Mouse (Mus musculus): ENCODE data around the gene Ccdc167. TPM values are rescaled to one million over a fixed set of nuclear protein-coding genes. Genes with fewer than 3 reads are reported as not detected.
"Not testable (repeated sequence)": the region's sequence is repeated elsewhere in the genome, so short reads cannot be mapped to it uniquely, and the experiment has no call there.

Ccdc167 gene
- polyA plus RNA-seq, 1 experiment: 14.7 TPM

DNA sequence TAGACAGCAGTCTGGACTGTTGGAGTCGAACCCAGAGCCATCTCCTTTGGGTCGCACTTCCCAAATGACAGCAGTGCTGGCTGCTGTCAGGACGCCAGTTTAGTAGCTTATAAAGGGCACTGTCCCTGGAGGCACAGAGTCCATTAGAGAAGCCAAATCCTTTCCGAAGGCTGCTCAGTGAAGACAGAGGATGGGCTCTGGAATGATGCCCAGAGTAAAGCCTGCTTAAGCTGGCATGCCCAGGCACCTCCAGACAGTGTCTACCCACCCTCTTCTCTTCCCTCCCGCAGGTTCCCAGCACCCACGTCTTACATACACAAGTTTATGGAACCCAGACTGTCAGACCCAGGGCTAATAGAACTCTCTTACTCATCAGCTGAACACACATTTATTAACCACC, 7.8 kb upstream of the Ccdc167 start:
- Histone ChIP-seq H3K27ac (ENCODE audit: insufficient read depth, low read length) (no peak overlapping the region), H3K4me1 (ENCODE audit: control insufficient read depth, insufficient read depth, low read length) (no peaks in the 10 kb centered on the region), H3K4me3 (ENCODE audit: insufficient read depth, low read length) (no peak overlapping the region)
- TF ChIP-seq CTCF (IDR thresholded peaks at IDR 0.05; ENCODE audit: extremely low read depth, insufficient read depth, low read length): no peak
- TF ChIP-seq POLR2A (IDR thresholded peaks at IDR 0.05; ENCODE audit: extremely low read depth, insufficient read depth, low read length): no peak

DNA sequence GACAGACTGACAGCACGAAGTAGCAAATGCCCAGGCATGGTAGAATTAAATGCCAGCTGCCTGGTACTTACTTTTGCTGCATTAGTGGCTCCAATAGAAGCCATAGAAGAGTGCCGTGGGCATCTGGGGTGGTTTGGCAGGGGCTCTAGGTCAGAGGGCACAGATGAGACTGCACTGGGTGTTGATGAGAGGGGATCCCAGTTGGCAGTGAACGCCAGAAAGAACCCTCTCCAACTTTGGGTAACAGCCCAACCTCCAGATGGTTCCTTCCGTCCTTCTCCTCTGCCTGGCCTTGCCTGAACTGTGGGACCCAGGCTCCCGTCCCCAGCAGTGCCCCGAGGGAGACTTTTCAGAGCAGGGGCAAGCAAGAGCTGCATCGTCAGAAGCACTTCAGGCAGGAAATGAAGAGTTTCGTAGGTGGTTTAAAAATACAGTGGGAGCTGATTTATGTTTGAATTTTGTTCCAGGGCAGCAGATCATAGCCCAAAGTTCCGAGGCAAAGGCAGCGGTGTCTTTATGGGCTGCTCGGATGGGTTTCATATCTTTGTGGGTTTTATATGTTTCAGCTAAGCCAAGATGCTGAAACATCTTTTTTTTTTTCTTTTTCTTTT, 4.0 kb upstream of the Ccdc167 start:
- TF ChIP-seq POLR2A (IDR thresholded peaks at IDR 0.05; ENCODE audit: extremely low read depth, insufficient read depth, low read length) (no peak), CTCF (IDR thresholded peaks at IDR 0.05; ENCODE audit: extremely low read depth, insufficient read depth, low read length) (no peak)
- no peak overlapping the region for H3K4me3 ChIP-seq (ENCODE audit: insufficient read depth, low read length)
- H3K27ac ChIP-seq (ENCODE audit: insufficient read depth, low read length): no peak overlapping the region
- H3K4me1 ChIP-seq (ENCODE audit: control insufficient read depth, insufficient read depth, low read length): peaks cover 3% of the 10 kb centered on the region; the same call in 1 of the 2 replicates

- TF ChIP-seq CTCF (IDR thresholded peaks at IDR 0.05; ENCODE audit: extremely low read depth, insufficient read depth, low read length): no peak
- TF ChIP-seq POLR2A (IDR thresholded peaks at IDR 0.05; ENCODE audit: extremely low read depth, insufficient read depth, low read length): no peak
- H3K27ac ChIP-seq (ENCODE audit: insufficient read depth, low read length): no peak overlapping the region
- H3K4me3 ChIP-seq (ENCODE audit: insufficient read depth, low read length): no peak overlapping the region
- peaks cover 3% of the 10 kb centered on the region; the same call in 1 of the 2 replicates for H3K4me1 ChIP-seq (ENCODE audit: control insufficient read depth, insufficient read depth, low read length)
Observed at GRCm38 (mm10) chr17:29719628-29720575, 3.1 kb upstream of the Ccdc167 start.

GRCm38 (mm10) chr17:29718660-29719059, 1.8 kb upstream of the Ccdc167 start:
- TF ChIP-seq CTCF (IDR thresholded peaks at IDR 0.05; ENCODE audit: extremely low read depth, insufficient read depth, low read length) (no peak), POLR2A (IDR thresholded peaks at IDR 0.05; ENCODE audit: extremely low read depth, insufficient read depth, low read length) (no peak)
- H3K4me1 ChIP-seq (ENCODE audit: control insufficient read depth, insufficient read depth, low read length): peaks cover 3% of the 10 kb centered on the region; the same call in 1 of the 2 replicates
- H3K27ac ChIP-seq (ENCODE audit: insufficient read depth, low read length): no peak overlapping the region
- no peak overlapping the region for H3K4me3 ChIP-seq (ENCODE audit: insufficient read depth, low read length)

DNA sequence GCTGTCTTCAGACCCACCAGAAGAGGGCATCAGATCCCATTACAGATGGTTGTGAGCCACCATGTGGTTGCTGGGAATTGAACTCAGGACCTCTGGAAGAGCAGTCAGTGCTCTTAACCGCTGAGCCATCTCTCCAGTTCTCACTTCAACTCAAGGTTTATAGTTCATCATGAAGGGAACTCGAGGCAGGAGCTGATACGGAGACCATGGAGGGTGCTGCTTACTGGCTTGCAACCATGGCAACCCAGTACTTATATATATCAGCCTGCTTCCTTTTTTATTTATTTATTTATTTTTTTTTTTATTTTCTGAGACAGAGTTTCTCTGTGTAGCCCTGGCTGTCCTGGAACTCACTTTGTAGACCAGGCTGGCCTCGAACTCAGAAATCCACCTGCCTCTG, 3.1 kb downstream of the Ccdc167 start:
- peaks cover 11% of the 10 kb centered on the region for H3K4me1 ChIP-seq (ENCODE audit: control insufficient read depth, insufficient read depth, low read length)
- H3K27ac ChIP-seq (ENCODE audit: insufficient read depth, low read length): not testable (repeated sequence)

DNA sequence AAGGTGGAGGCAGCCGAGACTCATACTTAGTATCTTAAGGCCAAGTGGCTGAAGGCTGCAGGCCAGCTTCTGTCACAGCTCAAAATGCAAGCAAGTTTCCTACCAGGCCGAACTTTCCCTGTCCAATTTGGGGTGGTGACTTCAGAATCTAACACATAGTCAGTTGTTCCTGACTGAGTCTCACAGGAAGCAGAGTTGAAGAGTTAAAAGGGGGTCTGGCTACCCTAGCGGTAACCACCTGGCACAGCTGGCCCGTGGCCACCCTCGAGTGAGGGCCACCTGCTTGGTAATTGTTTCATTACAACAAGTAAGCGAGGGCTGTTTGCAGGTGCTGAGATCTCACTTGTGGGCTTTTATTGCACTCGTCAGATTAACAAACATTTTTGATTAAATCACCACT, 4.3 kb downstream of the Ccdc167 start:
- no peak overlapping the region for H3K4me3 ChIP-seq (ENCODE audit: insufficient read depth, low read length)
- H3K4me1 ChIP-seq (ENCODE audit: control insufficient read depth, insufficient read depth, low read length): peaks cover 11% of the 10 kb centered on the region
- TF ChIP-seq POLR2A (IDR thresholded peaks at IDR 0.05; ENCODE audit: extremely low read depth, insufficient read depth, low read length) (no peak), CTCF (IDR thresholded peaks at IDR 0.05; ENCODE audit: extremely low read depth, insufficient read depth, low read length) (no peak)
- H3K27ac ChIP-seq (ENCODE audit: insufficient read depth, low read length): no peak overlapping the region

More for the DNA sequence above, 3.1 kb downstream of the Ccdc167 start:
- not testable (repeated sequence) for H3K4me3 ChIP-seq (ENCODE audit: insufficient read depth, low read length)

DNA sequence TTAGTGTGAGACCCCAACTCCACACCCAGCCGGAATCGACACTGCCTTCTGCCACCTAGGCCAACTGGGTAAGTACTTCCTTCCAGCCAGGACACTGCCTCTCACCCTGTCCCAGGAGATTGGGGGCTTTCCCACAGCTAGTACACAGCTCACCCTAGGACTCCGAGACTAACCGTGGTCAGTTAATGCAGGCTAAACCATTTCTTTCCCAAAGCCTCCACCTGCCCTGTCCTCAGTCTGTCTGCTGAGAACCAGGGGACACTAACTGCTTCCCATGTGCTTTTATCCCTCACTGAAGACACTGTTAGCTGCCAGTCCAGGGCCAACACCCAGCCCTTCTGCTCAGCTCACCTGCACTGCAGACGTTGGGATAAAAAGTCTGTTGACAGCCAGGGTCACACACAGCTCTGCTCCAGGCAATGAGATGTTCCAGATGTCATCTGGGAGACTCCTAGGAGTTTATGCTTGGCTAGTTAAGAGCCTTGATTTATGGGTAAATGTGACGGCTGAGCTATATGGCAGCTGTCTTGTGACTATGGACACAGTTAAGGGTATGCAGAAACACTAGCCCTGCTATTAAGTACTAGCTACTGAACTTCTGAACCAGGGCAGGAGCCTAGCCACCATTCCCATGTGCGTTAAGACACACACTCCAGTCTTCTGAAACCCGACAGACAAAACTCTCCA, 5.0 kb downstream of the Ccdc167 start:
- TF ChIP-seq POLR2A (IDR thresholded peaks at IDR 0.05; ENCODE audit: extremely low read depth, insufficient read depth, low read length) (no peak), CTCF (IDR thresholded peaks at IDR 0.05; ENCODE audit: extremely low read depth, insufficient read depth, low read length) (no peak)
- Histone ChIP-seq H3K4me1 (ENCODE audit: control insufficient read depth, insufficient read depth, low read length) (peaks cover 9% of the 10 kb centered on the region), H3K27ac (ENCODE audit: insufficient read depth, low read length) (no peak overlapping the region), H3K4me3 (ENCODE audit: insufficient read depth, low read length) (no peak overlapping the region)

DNA sequence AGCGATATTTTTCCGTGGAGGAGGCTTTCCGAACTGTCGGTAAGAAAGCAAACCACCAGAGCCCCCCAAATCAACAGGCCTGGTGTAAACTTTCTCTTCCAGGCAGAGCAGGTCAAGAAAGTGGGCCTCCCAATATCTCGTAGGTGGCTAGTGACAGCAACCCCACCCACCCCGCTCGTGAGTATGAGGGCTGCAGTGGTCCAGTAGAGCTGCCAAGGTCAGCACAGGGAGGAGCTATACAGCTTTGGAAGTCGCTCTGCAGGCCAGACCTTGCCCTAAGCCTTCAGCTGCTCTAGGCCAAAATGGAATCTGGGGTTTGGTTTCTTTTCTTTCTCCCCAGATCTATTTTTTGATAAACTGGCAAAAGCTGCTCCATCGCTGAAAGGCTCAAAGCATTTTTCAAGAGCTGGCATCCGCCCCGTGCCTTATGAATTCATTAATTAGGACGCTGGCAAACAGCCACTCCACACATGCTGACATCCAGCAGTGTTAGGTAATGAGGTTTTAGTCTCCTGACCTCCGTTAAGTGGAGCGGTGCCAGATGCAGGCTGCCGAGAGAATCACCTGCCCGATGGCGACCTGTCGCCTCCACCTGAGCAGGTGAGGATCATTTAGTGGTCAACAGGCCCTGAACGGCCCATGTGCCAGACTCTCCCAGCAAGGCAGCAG, 5.6 kb downstream of the Ccdc167 start:
- H3K4me1 ChIP-seq (ENCODE audit: control insufficient read depth, insufficient read depth, low read length): peaks cover 9% of the 10 kb centered on the region
- TF ChIP-seq CTCF (IDR thresholded peaks at IDR 0.05; ENCODE audit: extremely low read depth, insufficient read depth, low read length): no peak
- H3K27ac ChIP-seq (ENCODE audit: insufficient read depth, low read length): no peak overlapping the region
- H3K4me3 ChIP-seq (ENCODE audit: insufficient read depth, low read length): no peak overlapping the region

- no peak overlapping the region for H3K27ac ChIP-seq (ENCODE audit: insufficient read depth, low read length)
- no peak overlapping the region for H3K4me3 ChIP-seq (ENCODE audit: insufficient read depth, low read length)
- TF ChIP-seq POLR2A (IDR thresholded peaks at IDR 0.05; ENCODE audit: extremely low read depth, insufficient read depth, low read length): no peak
- no peak for TF ChIP-seq CTCF (IDR thresholded peaks at IDR 0.05; ENCODE audit: extremely low read depth, insufficient read depth, low read length)
- H3K4me1 ChIP-seq (ENCODE audit: control insufficient read depth, insufficient read depth, low read length): peaks cover 8% of the 10 kb centered on the region
Observed at GRCm38 (mm10) chr17:29710562-29711044, 6.2 kb downstream of the Ccdc167 start.

All from cortical plate, adult 2 months (tissue).